Mouse (Mus musculus): ENCODE data around the gene Slc35f6.

DNA sequence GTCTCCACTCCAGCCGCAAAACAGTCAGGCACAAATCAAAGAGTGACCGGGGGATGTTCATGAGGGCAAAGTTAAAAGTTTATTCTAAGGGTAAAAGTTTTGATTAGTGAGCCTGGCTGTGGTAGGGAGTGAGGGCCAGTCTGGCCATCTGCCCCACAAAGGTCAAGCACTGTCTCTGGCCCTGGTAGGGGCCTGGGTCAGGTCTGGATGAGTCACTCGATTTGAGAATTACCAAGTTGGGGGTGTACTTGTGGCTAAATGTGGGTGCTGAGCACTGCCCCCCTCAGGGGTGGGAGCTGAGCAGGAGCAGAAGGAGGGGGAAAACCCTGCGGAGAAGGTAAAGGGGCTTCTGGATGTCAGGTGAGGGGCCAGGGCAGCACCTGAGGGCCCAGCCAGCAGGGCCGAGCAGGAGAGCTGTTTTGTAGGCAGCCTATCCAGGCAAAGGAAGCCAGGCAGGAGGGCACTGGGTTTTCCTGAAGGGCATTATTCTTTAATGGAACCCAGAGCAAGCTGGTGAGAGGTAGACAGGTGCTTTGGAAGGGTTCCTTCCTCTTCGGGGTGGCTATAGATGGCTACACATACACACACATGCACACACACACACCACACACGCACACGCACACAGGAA lies 29.2 kb upstream of the Slc35f6 start:
- TF ChIP-seq TCF12 (IDR thresholded peaks at IDR 0.05; ENCODE audit: insufficient read depth, poor library complexity, severe bottlenecking), result no peak
- no peak for TF ChIP-seq USF1 (IDR thresholded peaks at IDR 0.05; ENCODE audit: low read depth)
- TF ChIP-seq POLR2A (IDR thresholded peaks at IDR 0.05; ENCODE audit: insufficient read length, low read depth), result no peak
- TF ChIP-seq MYOD1 (IDR thresholded peaks at IDR 0.05; ENCODE audit: control insufficient read depth in 1 of 3, insufficient read length in 2 of 3, low read depth in 2 of 3), result no peak
- TF ChIP-seq MYOG (IDR thresholded peaks at IDR 0.05; ENCODE audit: control insufficient read depth in 1 of 3, insufficient read depth in 1 of 3, insufficient read length in 2 of 3, low read depth in 2 of 3), result no peak
- TF ChIP-seq E2F4 (IDR thresholded peaks at IDR 0.05; ENCODE audit: insufficient read depth), result no peak
- TF ChIP-seq CEBPB (IDR thresholded peaks at IDR 0.05; ENCODE audit: insufficient read depth, poor library complexity, severe bottlenecking), result no peak
